Mouse (Mus musculus): ENCODE data around the gene Fam53b. TPM values are rescaled to one million over a fixed set of nuclear protein-coding genes. Genes with fewer than 3 reads are reported as not detected.
"Not testable (repeated sequence)": the region's sequence is repeated elsewhere in the genome, so short reads cannot be mapped to it uniquely, and the experiment has no call there.

Gene Fam53b
- total RNA-seq, 2 experiments from 2014 or later = 21.3 to 22.5 TPM

DNA sequence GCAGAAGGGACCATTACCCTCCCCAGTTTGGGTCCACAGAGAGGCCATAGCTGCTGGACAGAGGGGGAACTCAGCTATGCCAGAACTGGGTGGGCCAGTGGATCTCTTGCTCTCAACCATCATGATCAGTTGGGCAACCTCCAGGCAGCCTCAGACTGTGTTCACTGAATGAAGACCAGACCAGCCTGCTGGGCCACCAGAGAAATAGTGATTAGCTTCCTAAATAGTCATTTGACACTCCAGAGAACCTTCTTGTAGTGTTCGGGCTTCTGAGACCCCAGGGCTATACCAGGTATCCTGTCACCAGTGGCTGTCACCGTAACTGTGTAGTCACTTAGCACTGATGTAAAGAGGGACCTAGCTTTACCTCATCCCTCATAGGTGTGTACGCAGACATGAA lies 131.3 kb downstream of the Fam53b start:
- DNase-seq = no peak

DNA sequence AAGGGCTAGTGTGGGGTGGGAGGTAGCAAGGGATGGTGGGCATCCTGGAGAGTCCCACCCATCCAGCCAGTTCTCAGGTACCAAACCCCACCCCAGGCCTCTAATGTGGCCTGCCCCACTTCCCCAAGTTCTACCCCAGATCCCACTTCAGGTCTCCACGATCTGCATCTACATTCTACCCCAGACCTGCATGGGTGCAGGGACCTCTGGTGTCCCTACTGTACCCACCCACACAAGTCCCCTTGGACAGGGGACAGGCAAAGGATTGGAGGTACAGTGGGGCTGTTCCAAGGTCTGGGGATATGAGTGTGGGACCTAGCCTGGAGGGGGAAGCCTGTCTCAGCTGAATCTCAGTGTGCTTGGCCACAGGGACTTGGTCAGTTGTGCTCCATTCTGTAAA lies 131.9 kb downstream of the Fam53b start:
- no peak for DNase-seq

DNA sequence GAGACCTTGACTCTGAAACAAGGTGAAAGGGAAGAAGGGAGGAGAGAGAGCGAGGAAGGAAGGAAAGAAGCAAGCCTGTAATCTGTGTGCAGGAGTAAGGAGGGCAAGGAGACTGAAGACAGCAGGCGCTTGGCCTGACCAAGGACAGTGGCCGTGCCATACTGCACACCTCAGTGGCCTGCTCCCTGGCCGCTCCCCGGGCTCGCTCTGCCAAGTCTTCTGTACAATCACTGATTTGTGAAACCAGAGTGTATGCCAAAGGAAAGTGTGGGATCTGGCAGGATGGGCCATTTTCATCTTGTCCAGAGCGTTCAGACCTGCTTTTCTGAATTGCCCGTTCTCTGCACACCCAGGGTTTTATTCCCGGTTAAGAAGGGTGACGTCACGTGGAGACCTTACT lies 132.4 kb downstream of the Fam53b start:
- DNase-seq = peak; percentile 63 to 68

DNA sequence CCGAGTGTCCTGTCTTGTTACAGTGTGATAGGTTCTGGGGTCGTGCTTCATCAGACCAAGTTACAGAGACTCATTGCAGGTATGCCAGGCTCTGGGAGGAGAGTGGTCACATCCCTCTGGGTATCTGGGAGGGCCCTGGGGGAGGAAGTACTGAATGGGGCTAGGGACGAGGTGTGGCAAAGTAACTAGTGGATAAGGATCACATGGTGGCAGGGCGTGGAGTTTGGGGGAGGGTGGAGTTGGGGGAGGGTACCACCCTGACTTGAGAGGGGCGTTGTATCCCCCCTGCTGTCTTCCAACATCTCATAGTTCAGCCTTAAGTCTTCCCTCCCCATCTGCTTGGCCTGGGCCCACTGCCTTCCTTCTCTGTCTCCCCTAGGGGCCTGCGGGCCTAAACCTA lies 134.1 kb downstream of the Fam53b start:
- no peak for DNase-seq

DNA sequence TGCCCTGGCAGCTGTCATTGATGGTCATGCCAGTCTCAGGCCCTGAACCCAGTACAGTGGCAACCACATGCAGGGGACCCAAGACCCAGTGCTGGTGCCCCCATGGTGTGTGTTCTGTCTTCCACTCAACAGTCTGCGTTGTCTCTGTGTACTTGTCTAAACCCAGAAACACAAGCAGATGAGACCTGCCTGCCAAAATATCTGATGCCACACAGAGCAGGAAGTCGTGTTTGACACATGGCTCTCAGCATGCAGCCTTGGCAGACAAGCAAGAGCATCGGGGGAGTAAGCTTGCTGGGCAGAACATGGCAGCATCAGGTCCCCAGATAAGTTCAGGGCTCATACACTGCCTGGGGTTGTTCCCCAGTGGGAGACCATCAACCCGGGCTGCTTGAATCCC lies 134.6 kb downstream of the Fam53b start:
- no peak for DNase-seq

DNA sequence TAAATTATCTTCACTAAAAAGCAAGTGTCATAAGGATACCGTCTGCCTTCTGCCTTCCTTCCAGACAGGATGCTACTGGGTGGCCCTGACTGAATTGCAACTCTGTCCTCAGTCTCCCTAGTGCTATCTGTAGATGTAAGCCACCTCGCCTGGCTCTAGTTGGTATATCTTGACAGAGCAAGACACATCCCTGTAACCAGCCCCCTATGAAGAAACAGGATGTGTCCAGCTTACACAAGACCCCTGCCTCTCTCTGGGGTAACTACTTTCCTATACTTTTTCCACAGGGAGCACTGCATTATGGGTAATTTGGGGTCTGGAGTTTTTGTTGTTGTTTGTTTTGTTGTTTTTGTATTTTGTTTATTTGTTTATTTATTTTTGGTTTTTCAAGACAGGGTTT lies 137.8 kb downstream of the Fam53b start:
- no peak for DNase-seq

DNA sequence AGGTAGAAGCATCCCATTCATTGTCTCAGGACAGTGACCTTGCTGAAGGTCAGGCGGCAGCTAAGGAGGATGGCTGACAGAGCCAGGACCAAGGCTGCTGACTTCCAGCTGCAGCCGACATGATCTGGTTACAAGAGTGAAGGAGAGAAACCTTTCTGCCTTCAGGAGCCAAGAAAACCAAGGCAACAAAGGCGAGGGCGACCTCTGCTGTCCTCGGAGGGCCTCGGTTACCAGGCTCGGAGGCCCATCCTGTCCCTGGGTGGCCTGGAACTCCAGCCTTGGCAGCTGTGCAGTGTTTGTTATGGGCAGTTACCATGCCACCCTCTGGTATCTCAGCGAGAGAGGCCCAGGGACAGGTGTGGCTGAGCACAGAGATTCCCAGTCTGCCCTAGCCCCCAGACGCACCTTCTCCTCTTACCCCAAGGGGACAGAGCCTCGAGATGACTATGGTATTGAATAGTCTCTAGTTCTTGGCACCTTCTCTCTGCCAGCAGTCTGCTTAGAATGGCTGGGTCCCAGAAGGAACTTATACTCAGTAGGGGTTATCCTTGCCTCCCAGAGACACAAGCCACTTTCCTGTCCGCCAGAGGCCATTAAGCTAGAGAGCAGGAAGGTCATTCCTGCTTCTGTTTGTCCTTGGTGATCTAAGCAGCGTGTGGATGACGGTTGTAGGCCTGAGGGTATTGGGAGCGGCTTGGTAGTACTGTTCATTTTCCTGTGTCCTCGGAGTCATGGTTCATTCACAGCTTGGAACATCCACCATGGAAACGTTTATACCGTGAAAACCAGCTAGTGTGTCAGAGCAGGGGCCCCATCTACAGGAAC lies 139.5 kb downstream of the Fam53b start:
- DNase-seq = peak; percentile 88 to 89

DNA sequence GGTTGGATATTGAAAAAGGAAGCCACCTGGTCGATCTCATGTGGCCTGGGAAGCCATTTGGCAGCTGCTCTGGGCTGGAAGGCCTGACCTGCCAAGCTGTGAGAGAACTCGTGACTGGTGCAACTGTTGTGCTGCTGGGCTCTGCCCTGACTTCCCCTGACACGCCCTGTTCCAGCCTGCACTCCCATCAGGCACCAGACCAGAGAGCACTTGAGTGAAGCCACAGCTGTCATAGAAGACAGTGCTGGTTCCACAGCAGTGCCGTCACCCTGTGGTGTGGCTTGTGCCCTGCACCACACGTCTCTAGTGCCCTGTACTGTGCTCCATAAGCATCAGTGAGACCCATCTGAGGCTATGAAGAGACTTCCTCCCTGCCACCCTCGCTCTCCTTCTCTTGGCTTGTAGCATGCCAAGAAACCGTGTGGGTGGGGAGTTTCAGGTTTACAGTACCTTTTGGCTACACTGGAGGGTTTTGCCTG lies 141.2 kb downstream of the Fam53b start:
- DNase-seq = peak; percentile 82 to 93

DNA sequence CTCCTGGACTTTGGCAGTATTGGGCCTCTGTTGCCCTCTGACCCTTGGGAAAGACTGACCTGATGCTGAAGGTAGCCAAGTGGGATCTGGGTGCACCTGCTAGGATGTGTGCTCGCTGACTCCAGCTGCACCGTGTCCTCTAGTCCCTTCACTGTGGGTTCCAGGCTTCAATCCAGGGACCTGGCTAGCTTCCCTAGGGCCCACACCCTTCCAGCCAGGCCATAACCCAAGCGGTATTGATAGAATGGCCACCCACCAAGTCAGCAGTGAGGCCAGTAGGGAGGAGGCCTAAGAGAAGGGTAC lies 142.9 kb downstream of the Fam53b start:
- DNase-seq = peak; percentile 85 to 91

DNA sequence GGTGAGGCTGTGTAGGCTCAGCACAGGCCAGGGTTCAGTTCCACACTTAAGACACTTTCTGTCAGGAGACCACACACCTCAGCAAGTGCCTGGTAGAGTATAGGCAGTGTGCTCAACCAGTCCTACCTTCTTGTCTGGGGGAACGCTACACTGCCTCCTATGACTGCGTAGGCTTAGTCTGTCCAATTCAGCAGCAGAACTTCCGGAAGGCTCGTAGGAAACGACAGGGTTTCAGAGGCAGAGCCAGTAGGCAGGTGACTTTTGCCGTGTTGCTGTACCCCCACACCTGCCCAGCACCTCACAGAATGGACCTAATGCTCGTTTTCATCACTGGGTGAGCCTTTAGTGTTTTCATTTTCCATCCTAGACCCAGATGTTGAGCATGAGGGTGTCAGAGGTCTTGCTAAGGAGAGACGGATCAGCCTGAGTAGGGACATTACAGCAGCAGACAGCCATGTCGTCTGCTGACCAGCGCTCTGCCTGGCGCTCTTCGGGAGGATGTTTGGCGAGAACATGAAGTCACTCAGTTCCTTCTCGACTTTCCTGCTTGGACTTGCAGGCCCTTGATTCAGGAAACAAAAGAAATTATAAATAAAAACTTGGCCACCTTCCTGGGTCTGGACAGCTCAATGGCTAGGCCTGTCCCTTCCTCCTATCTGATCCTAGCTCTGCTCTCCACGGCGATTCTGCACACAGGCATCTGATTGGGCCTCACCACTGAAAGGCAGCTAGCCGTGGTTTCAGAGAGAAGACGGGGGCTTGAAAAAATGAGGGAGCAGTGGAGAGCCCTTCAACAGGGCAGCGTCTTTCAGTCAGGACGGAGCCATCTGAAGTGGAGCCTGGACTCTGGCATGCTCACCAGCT lies 143.5 kb downstream of the Fam53b start:
- peak; percentile 67 to 79 for DNase-seq

DNA sequence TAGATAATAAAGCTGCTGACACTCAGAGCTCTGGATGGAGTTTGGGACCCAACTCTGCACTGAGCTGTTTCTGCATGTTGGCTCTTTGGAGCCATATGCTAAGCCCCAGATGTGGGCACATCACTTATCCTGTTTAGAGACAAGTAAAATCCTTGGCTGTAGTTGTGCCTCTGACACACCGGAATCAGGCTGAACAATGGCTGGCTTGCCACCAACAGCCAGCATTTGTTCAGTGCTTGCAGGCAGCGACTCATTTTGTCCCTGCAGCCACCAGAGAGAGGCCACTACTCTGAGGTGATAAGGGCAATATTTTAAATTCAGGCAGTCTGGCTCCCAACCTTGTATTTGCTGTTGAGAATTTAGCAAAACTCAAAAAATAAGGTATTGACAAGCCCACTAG lies 145.1 kb downstream of the Fam53b start:
- peak; percentile 67 to 84 for DNase-seq

DNA sequence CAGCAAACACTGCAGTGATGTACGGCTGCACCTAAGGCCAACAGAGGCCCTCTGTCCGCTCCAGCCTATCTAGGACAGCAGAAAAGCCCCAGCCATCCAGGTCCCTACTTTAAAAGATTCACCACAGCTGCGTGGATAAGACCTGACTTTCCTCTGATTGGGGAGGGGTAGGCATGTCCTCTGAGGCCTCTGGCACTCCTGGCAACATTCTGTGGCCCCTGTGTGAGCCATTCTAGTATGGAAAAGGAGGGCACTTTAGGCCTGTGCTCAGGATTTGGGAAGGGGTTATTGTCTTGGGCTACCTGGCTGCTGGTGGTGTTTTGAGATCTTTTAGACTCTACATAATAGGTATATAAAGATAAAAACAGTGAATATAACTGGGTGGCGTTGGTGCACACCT lies 147.2 kb downstream of the Fam53b start:
- no peak for DNase-seq

DNA sequence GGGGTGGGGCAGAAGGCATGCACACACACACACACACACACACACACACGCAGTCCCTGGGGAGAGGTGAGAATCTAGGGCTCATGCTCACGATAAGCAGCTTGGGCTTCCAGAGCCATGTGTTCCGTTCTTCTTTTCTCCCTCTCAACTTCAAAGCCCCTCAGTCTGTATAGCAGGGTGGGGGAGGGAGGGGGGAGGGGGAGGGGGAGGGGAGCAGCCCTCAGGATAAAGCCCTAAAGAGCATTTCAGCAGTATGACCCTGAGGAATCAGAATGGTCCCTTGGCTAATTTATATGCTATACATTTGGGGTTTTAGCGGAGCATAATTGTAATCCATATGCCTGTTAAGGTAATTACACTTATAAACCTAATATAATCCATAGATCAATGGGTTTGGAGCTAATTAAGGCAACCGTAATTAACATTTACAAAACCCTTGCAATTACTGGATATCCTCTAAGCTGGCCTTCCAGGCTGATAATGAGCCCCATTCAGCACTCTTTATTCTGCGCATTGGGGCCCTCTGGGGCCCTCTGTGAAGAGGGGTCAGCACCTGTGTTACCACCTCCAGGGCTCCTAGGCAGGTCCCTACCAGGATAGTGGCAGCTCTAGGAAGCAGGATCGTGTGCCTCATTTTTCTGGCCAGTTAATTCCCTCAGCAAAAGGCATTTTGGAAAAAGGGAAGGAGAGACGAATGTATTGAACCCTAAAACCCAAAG lies 147.9 kb downstream of the Fam53b start:
- DNase-seq = no peak

DNA sequence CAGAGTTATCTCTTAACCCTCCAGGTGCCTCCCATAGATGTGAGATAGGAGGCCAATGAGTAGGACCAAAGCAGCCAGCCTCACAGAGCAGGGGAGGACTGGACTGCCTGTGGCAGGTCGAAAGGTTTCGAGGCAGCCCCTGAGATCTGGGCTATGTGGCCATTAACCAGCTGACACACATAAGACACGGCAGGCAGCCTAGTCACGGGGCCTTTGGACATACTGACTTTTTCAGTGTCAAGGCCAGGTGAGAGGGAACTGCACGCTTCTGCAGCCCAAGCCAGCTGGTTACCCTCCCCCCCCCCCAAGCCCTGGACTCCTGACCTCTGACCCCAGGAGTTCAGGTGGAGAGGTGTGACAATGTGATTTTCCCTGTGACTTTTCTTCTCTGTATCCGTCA lies 148.9 kb downstream of the Fam53b start:
- no peak for DNase-seq

DNA sequence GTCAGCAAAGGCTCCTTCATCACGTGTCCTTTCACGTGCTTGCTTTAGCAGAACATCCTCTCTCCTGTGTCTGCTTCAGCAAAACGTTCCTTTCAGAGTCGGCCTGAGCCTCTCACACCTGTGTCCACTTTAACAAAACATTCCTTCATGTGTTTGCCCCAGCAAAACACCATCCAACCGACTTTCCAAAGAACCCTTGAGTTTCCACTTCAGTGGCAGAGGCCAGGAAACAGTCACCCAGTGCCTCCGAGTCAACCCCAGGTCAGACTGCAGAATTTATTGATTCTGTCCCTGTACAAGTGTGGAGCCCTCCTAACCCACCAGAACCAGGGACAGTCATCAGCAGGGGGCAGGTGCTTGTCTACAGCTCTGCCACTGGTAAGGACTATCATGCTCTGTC lies 150.9 kb downstream of the Fam53b start:
- DNase-seq = not testable (repeated sequence)

Other genes starting within 250 kb of the Fam53b start
- gene Oat, start 237.5 kb downstream of the Fam53b start, total RNA-seq (2021) = 100 to 1,000 TPM; 174 to 186 TPM
- gene Nkx1-2, start 214.2 kb downstream of the Fam53b start, total RNA-seq (2021) = not detected
- 10 to 100 TPM; 14.3 to 16.4 TPM for gene Lhpp, start 203.2 kb downstream of the Fam53b start, total RNA-seq (2021)
- gene Eef1akmt2, start 38.8 kb upstream of the Fam53b start, total RNA-seq (2021) = 10 to 100 TPM in 1 of 2 experiments, 1 to 10 TPM in 1; 7.3 to 10.4 TPM
- gene Abraxas2, start 45.3 kb upstream of the Fam53b start, total RNA-seq (2021) = 10 to 100 TPM; 21.4 to 21.7 TPM
- 10 to 100 TPM; 35.8 to 36.4 TPM for gene Zranb1, start 117.3 kb upstream of the Fam53b start, total RNA-seq (2021)

Data from heart, adult 18-20 months (tissue).